Mouse (Mus musculus): ENCODE measurements around the gene Pou3f1. TPM values are rescaled to one million over a fixed set of nuclear protein-coding genes. Genes with fewer than 3 reads are reported as not detected.
A peak's percentile ranks its signal among the peaks of the same experiment; 100 is the strongest.

The Pou3f1 gene
- total and polyA plus RNA-seq, 2 experiments from 2014 or later = 4.8 to 6.3 TPM

DNA sequence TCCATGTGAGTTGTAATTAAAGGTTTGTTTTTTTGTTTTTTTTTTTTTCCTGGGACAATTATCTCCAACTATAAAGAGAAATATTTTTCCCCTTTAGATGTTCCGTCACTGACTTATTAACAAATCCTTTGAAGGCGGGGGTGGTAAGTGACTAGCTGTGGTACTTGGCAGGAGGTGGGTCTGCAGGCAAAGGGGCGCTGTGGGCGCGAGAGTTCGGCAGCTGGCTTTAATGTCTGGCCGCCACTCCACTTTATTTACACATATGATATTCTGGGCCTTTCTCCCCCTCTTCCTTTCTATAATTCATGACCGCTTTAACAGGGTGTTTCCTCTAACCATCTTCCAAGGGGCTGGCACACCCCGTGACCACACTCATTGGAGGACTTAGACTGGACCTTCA lies 40.6 kb upstream of the Pou3f1 start:
- DNase-seq (ENCODE audit: low spot score) (no peak), ATAC-seq (no peak)
- Histone ChIP-seq H3K4me2 (ENCODE audit: low read depth, low read length) (no peak overlapping the region), H3K27me3 (ENCODE audit: insufficient read depth, low read length) (no peaks in the 10 kb centered on the region), H3K36me3 (ENCODE audit: insufficient read depth, low read length) (no peaks in the 10 kb centered on the region), H3K27ac (no peak overlapping the region), H3K4me3 (ENCODE audit: low read length) (no peak overlapping the region), H3K9me3 (ENCODE audit: low read length) (no peaks in the 10 kb centered on the region), H3K9ac (replicated peaks; ENCODE audit: low read length) (no peak overlapping the region), H3K4me1 (ENCODE audit: insufficient read depth, low read length) (no peaks in the 10 kb centered on the region)
- 43% methylated on average over 9 of the region's 9 CpGs for WGBS
- no peak for TF ChIP-seq CTCF (IDR thresholded peaks at IDR 0.05; ENCODE audit: low read depth)

DNA sequence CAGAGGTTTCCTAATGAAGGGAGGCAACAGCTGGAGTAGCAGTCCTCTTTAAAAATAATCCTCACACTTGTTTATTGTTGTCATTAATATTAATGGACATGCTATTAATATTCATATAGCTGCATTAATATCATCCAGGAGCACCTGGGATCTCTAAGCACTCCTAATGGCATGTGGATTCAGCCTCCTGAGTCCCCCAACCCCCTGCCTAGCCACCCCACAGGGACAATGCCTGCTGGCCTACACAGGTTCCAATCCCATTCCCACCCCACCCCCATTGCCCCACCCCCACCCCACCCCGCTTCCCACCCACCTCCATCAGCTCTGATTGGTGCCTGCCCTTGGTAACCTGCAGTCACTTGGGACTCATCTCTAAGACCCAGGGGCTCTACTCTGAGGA lies 40.0 kb upstream of the Pou3f1 start:
- TF ChIP-seq CTCF (IDR thresholded peaks at IDR 0.05; ENCODE audit: low read depth) = no peak
- WGBS = 46% methylated on average over 1 of the region's 1 CpGs
- Histone ChIP-seq H3K27ac (no peak overlapping the region), H3K9me3 (ENCODE audit: low read length) (no peaks in the 10 kb centered on the region), H3K4me1 (ENCODE audit: insufficient read depth, low read length) (no peaks in the 10 kb centered on the region), H3K36me3 (ENCODE audit: insufficient read depth, low read length) (no peaks in the 10 kb centered on the region), H3K27me3 (ENCODE audit: insufficient read depth, low read length) (no peaks in the 10 kb centered on the region), H3K4me2 (ENCODE audit: low read depth, low read length) (no peak overlapping the region), H3K9ac (replicated peaks; ENCODE audit: low read length) (no peak overlapping the region), H3K4me3 (ENCODE audit: low read length) (no peak overlapping the region)
- no peak for ATAC-seq
- DNase-seq (ENCODE audit: low spot score) = no peak

DNA sequence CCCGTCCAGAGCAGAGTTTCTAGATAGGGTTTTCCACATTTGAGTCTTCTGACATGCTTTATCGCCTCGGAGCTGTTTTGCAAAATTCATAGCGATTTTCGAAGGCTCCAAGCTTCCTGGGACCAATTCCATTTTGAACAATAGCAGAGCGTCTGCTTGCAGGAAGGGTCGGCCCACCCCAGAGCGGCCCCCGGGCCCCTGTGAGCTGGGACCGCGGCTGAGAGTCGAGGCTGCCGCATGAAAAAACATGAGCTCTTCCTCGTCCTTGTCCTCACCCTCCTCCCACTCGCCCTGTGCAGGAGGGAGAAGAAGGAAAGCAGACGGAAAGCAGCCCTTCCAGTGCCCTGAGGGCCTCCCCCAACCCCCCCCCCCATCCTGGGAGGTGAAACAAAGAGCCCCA lies 38.0 kb upstream of the Pou3f1 start:
- 13% methylated on average over 16 of the region's 16 CpGs for WGBS
- H3K9me3 ChIP-seq (ENCODE audit: low read length) = no peaks in the 10 kb centered on the region
- H3K36me3 ChIP-seq (ENCODE audit: insufficient read depth, low read length) = no peaks in the 10 kb centered on the region
- H3K9ac ChIP-seq (replicated peaks; ENCODE audit: low read length) = no peak overlapping the region
- no peaks in the 10 kb centered on the region for H3K27me3 ChIP-seq (ENCODE audit: insufficient read depth, low read length)
- H3K27ac ChIP-seq = no peak overlapping the region
- H3K4me1 ChIP-seq (ENCODE audit: insufficient read depth, low read length) = 0 out of 2 replicates have a peak, but pooled peaks cover 3% of the 10 kb centered on the region
- no peak for DNase-seq (ENCODE audit: low spot score)
- ATAC-seq = no peak
- H3K4me3 ChIP-seq (ENCODE audit: low read length) = no peak overlapping the region
- TF ChIP-seq CTCF (IDR thresholded peaks at IDR 0.05; ENCODE audit: low read depth) = no peak
- no peak overlapping the region for H3K4me2 ChIP-seq (ENCODE audit: low read depth, low read length)

DNA sequence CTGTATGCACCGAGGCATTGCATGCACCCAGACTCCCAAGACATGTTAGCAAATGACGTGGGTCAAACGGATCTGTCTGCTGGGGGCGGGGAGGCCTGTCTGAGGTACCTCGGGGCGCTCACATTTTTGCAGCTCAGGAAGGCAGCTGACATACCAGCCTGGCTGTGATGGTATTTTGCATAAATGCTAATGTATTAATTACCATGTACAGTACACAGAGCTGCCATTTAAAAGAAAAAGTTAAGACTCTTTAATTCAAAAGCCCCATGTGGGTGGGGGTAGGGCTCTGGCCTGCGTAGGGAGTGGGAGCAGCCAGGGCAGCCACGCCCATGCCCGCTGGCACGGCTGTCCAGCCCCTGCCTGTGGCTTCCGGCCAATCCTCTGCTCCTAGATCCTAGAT lies 35.2 kb upstream of the Pou3f1 start:
- ATAC-seq (no peak), DNase-seq (ENCODE audit: low spot score) (no peak)
- no peaks in the 10 kb centered on the region for H3K27me3 ChIP-seq (ENCODE audit: insufficient read depth, low read length)
- H3K27ac ChIP-seq = no peak overlapping the region
- H3K9ac ChIP-seq (replicated peaks; ENCODE audit: low read length) = no peak overlapping the region
- H3K36me3 ChIP-seq (ENCODE audit: insufficient read depth, low read length) = no peaks in the 10 kb centered on the region
- no peaks in the 10 kb centered on the region for H3K9me3 ChIP-seq (ENCODE audit: low read length)
- 0 out of 2 replicates have a peak, but pooled peaks cover 7% of the 10 kb centered on the region for H3K4me1 ChIP-seq (ENCODE audit: insufficient read depth, low read length)
- WGBS = 47% methylated on average over 11 of the region's 11 CpGs
- TF ChIP-seq CTCF (IDR thresholded peaks at IDR 0.05; ENCODE audit: low read depth) = no peak
- no peak overlapping the region for H3K4me2 ChIP-seq (ENCODE audit: low read depth, low read length)
- H3K4me3 ChIP-seq (ENCODE audit: low read length) = no peak overlapping the region

DNA sequence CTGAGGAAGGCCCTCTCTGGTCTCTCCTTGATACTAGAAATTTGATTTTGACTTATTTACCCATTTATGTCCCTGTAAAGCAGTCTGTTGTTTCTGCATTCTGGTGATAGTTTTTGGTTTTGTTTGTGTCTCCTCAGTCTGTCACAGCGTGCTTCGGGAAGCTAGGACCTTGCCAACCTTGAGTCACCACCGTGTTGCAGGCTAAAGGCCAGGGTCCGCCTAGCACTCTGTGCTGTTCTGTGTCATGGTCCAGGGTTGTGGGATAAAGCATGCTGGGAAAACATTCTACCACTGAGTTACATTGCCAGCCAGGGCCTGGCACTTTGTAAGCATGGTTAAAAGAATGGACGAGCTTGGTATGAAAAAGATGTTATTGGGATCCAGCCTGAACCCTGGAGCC lies 34.0 kb upstream of the Pou3f1 start:
- Histone ChIP-seq H3K9me3 (ENCODE audit: low read length) (no peaks in the 10 kb centered on the region), H3K36me3 (ENCODE audit: insufficient read depth, low read length) (no peaks in the 10 kb centered on the region), H3K4me2 (ENCODE audit: low read depth, low read length) (no peak overlapping the region), H3K9ac (replicated peaks; ENCODE audit: low read length) (no peak overlapping the region), H3K4me3 (ENCODE audit: low read length) (no peak overlapping the region), H3K4me1 (ENCODE audit: insufficient read depth, low read length) (0 out of 2 replicates have a peak, but pooled peaks cover 7% of the 10 kb centered on the region), H3K27ac (no peak overlapping the region), H3K27me3 (ENCODE audit: insufficient read depth, low read length) (no peaks in the 10 kb centered on the region)
- no peak for DNase-seq (ENCODE audit: low spot score)
- TF ChIP-seq CTCF (IDR thresholded peaks at IDR 0.05; ENCODE audit: low read depth) = no peak
- WGBS = 71% methylated on average over 5 of the region's 5 CpGs
- no peak for ATAC-seq

DNA sequence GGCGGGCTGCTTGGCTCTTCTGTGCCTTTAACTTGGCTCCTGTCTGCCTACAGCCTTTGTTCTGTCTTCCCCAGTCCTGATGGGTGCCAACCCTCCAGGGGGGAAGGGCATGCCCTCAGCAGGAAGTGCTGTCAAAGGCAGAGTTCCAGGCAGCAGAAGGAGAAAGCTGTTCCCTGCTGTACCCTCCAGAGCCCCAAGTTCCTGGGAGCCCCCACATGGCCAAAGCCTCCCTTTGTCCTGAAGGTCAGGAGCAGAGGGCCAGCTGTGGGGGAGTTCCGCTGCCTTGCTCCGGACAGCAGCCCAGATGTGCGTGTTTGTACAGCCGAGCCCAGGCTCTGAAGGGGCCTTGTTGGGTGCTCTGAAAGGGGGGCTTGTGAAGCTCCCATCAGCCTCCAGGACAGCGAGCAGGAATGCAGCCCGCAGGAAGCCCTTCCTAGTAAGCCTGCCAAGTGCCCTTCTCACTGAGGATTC lies 32.5 kb upstream of the Pou3f1 start:
- Histone ChIP-seq H3K9me3 (ENCODE audit: low read length) (no peaks in the 10 kb centered on the region), H3K36me3 (ENCODE audit: insufficient read depth, low read length) (no peaks in the 10 kb centered on the region), H3K4me1 (ENCODE audit: insufficient read depth, low read length) (0 out of 2 replicates have a peak, but pooled peaks cover 7% of the 10 kb centered on the region), H3K27me3 (ENCODE audit: insufficient read depth, low read length) (no peaks in the 10 kb centered on the region), H3K4me2 (ENCODE audit: low read depth, low read length) (no peak overlapping the region), H3K9ac (replicated peaks; ENCODE audit: low read length) (no peak overlapping the region), H3K4me3 (ENCODE audit: low read length) (no peak overlapping the region), H3K27ac (no peak overlapping the region)
- DNase-seq (ENCODE audit: low spot score) (peak; percentile 52), ATAC-seq (peak; percentile 57)
- 24% methylated on average over 7 of the region's 7 CpGs for WGBS
- TF ChIP-seq CTCF (IDR thresholded peaks at IDR 0.05; ENCODE audit: low read depth) = no peak

DNA sequence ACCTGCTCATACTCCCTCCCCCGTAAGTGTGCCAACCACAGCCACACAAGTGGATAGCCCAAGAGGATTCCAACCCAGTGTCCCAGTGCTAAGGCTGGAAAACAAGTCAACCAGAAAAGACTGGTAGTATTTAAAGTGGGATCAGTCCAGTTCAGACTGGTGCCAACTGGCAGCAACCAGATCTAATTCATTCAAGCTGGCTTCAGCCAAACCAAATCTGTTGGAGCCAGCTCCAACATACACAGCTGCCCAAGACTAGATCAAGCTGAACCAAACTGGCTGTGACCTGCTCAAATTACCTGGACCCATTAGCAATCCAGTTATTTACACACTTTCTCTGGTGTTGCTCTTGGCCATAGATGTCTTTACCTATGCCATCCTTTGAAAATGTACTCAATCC lies 29.8 kb upstream of the Pou3f1 start:
- TF ChIP-seq CTCF (IDR thresholded peaks at IDR 0.05; ENCODE audit: low read depth) = no peak
- peak; percentile 64 for DNase-seq (ENCODE audit: low spot score)

More for the DNA sequence above, 29.8 kb upstream of the Pou3f1 start:
- peak; percentile 70 for ATAC-seq
- H3K27me3 ChIP-seq (ENCODE audit: insufficient read depth, low read length) = no peaks in the 10 kb centered on the region
- no peaks in the 10 kb centered on the region for H3K36me3 ChIP-seq (ENCODE audit: insufficient read depth, low read length)
- no peak overlapping the region for H3K4me2 ChIP-seq (ENCODE audit: low read depth, low read length)
- WGBS = 50% methylated on average over 1 of the region's 1 CpGs
- 0 out of 2 replicates have a peak, but pooled peaks cover 7% of the 10 kb centered on the region for H3K4me1 ChIP-seq (ENCODE audit: insufficient read depth, low read length)
- H3K9ac ChIP-seq (replicated peaks; ENCODE audit: low read length) = no peak overlapping the region
- no peaks in the 10 kb centered on the region for H3K9me3 ChIP-seq (ENCODE audit: low read length)
- H3K27ac ChIP-seq = no peak overlapping the region
- H3K4me3 ChIP-seq (ENCODE audit: low read length) = no peak overlapping the region

All from hindbrain, postnatal 0 days (tissue).